Mouse (Mus musculus): ENCODE results near the gene Rsph3b.
"Not testable (repeated sequence)": the region's sequence is repeated elsewhere in the genome, so short reads cannot be mapped to it uniquely, and the experiment has no call there.

- not testable (repeated sequence) for TF ChIP-seq CTCF (IDR thresholded peaks at IDR 0.05; ENCODE audit: insufficient read depth, low read length); POLR2A (IDR thresholded peaks at IDR 0.05; ENCODE audit: borderline replicate concordance, extremely low read depth, low read depth, low read length)
These were observed 5.9 kb downstream of the Rsph3b start for GRCm38 (mm10) chr17:6942560-6942959.

All from lung, adult 2 months (tissue).